Mouse (Mus musculus) kidney, embryonic 16.5 days (tissue): ENCODE measurements around the gene Sufu. TPM values are rescaled to one million over a fixed set of nuclear protein-coding genes. Genes with fewer than 3 reads are reported as not detected.

Experiments used
- ATAC-seq: fragments of 200-750 bp; cut with Nextera tagmentation; 2 replicates; pipeline ENCODE4 v1.8.0; 2017; ENCODE audit warnings: moderate TSS enrichment; ENCODE audit not compliant: low FRiP score, low TSS enrichment
- H3K27ac ChIP-seq: fragments of 300-500 bp; sonication (generic); 2 replicates; pipeline ENCODE4 v1.5.1; 2014; ENCODE audit warnings: low read length
- H3K27me3 ChIP-seq: fragments of 300-500 bp; sonication (generic); 2 replicates; pipeline ENCODE4 v1.6.1; 2014; ENCODE audit warnings: low read length, control low read depth, mixed read lengths; ENCODE audit not compliant: insufficient read depth
- H3K36me3 ChIP-seq: fragments of 300-500 bp; sonication (generic); 2 replicates; pipeline ENCODE4 v1.6.1; 2014; ENCODE audit warnings: low read length, control low read depth, mixed read lengths; ENCODE audit not compliant: insufficient read depth
- H3K4me1 ChIP-seq: fragments of 300-500 bp; sonication (generic); 2 replicates; pipeline ENCODE4 v1.6.1; 2014; ENCODE audit warnings: low read length, control low read depth, mixed read lengths; ENCODE audit not compliant: insufficient read depth
- H3K4me2 ChIP-seq: fragments of 300-500 bp; sonication (generic); replicated peaks from 2 replicates; pipeline ENCODE4 v1.6.1; 2014; ENCODE audit warnings: low read depth, low read length
- H3K4me3 ChIP-seq: fragments of 300-500 bp; sonication (generic); 2 replicates; pipeline ENCODE4 v1.5.1; 2014; ENCODE audit warnings: mild to moderate bottlenecking, low read length
- H3K9ac ChIP-seq: fragments of 300-500 bp; sonication (generic); replicated peaks from 2 replicates; pipeline ENCODE4 v1.6.1; 2014; ENCODE audit warnings: low read length
- H3K9me3 ChIP-seq: fragments of 300-500 bp; sonication (generic); 2 replicates; pipeline ENCODE4 v1.6.1; 2016; ENCODE audit warnings: low read length, control low read depth
- WGBS: fragments of 180-500 bp; shearing (Covaris S2); extraction: QIAGEN DNeasy Blood & Tissue Kit; methylation state at CpG from one replicate; pipeline ENCODE4 v1.1.7; 2014; 5-methylcytosine and 5-hydroxymethylcytosine counted together
- polyA plus RNA-seq: library from polyadenylated mRNA; unstranded; fragments of >200 nt; fragmentation: Nextera tagmentation; extraction: Ambion mirVana; gene quantifications from 2 replicates; pipeline ENCODE4 v1.2.1, GENCODE M21; 2015

Gene Sufu
- polyA plus RNA-seq, 1 experiment from 2014 or later, result 50.7 TPM

GRCm38 (mm10) chr19:46389872-46390271 is 6.8 kb upstream of the Sufu start:
- H3K4me3 ChIP-seq, result no peak overlapping the region
- 83% methylated on average over 5 of the region's 5 CpGs for WGBS
- no peaks in the 10 kb centered on the region for H3K27me3 ChIP-seq
- H3K9ac ChIP-seq, result no peak overlapping the region
- H3K36me3 ChIP-seq, result peaks cover 20% of the 10 kb centered on the region; the same call in 1 of the 2 replicates
- H3K4me1 ChIP-seq, result peaks cover 13% of the 10 kb centered on the region
- H3K27ac ChIP-seq, result no peak overlapping the region
- no peaks in the 10 kb centered on the region for H3K9me3 ChIP-seq
- no peak overlapping the region for H3K4me2 ChIP-seq
- ATAC-seq, result no peak

- no peak for ATAC-seq
- 25% methylated on average over 4 of the region's 4 CpGs for WGBS
Observed at GRCm38 (mm10) chr19:46392018-46392417, 4.7 kb upstream of the Sufu start.

GRCm38 (mm10) chr19:46394712-46395108 is 2.0 kb upstream of the Sufu start:
- Histone ChIP-seq H3K4me1 (peaks cover 38% of the 10 kb centered on the region), H3K27ac (no peak overlapping the region), H3K36me3 (no peaks in the 10 kb centered on the region), H3K9ac (peak overlapping the region; percentile 52), H3K27me3 (no peaks in the 10 kb centered on the region), H3K4me3 (peak overlapping the region; percentile 96), H3K4me2 (peak overlapping the region; percentile 70), H3K9me3 (no peaks in the 10 kb centered on the region)
- ATAC-seq, result no peak
- 3% methylated on average over 10 of the region's 10 CpGs for WGBS

More at GRCm38 (mm10) chr19:46392018-46392417, 4.7 kb upstream of the Sufu start:
- no peak overlapping the region for H3K27ac ChIP-seq
- no peak overlapping the region for H3K9ac ChIP-seq
- no peak overlapping the region for H3K4me2 ChIP-seq
- peaks cover 18% of the 10 kb centered on the region for H3K4me1 ChIP-seq
- no peaks in the 10 kb centered on the region for H3K9me3 ChIP-seq
- H3K36me3 ChIP-seq, result peaks cover 9% of the 10 kb centered on the region; the same call in 1 of the 2 replicates
- no peak overlapping the region for H3K4me3 ChIP-seq
- no peaks in the 10 kb centered on the region for H3K27me3 ChIP-seq

DNA sequence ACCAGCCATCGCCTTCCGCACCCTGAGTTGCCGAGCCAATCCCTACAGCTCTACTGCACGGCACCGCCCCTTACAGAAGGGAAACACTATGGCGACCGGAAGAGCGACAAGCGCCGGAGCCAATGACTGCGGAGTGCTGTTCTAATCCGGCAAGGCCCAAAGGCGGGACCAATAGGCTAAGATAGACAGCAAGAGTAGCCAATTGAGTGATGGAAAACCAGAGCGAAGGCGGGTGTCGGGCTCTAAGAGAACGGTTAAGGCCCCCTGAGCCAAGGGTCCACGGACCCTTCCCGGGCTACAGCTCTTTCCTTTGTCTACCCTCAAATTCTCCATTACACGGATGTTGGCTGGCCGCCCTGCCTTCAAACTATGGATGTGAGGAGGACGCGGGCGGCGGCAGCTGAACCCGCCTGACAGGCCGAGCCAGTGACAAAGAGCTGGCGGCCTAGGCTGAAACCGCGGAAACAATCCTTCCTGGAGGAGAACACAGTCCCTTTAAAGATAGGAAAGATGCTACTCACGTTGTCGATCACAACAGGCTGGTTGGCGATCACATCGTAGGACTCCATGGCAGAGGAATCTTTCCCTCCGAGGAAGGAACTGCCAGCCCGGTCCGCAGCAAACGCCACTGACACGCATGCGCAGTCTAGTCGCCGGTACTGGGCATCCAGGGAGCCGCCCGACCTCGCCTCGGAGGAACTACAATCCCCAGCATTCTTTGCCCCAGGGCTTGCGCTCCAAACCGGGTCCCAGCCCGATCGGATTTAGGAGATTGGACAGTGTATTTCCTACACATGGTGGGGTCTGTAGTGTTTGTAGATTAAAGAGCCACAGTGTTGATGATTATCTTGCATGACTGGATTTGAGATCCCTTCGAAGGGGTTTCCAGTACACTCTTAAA is 1.3 kb upstream of the Sufu start, which contains the start of gene Actr1a:
TSS of gene Actr1a (minus strand) at position 640 of the 901 bp plus-strand sequence.
- ATAC-seq, result peak; percentile 95
- H3K27me3 ChIP-seq, result no peaks in the 10 kb centered on the region
- under 1% methylated on average over 51 of the region's 51 CpGs for WGBS
- H3K9me3 ChIP-seq, result no peaks in the 10 kb centered on the region
- H3K36me3 ChIP-seq, result no peaks in the 10 kb centered on the region
- H3K27ac ChIP-seq, result peak within 1 kb of the TSS; percentile 65
- peaks cover 44% of the 10 kb centered on the region for H3K4me1 ChIP-seq
- H3K4me3 ChIP-seq, result peak within 1 kb of the TSS; percentile 96
- peak within 1 kb of the TSS; percentile 87 for H3K9ac ChIP-seq
- peak within 1 kb of the TSS; percentile 70 for H3K4me2 ChIP-seq

- peak overlapping the region; percentile 87 for H3K9ac ChIP-seq
- H3K27me3 ChIP-seq, result no peaks in the 10 kb centered on the region
- WGBS, result 12% methylated on average over 8 of the region's 8 CpGs
- no peaks in the 10 kb centered on the region for H3K9me3 ChIP-seq
- H3K36me3 ChIP-seq, result peaks cover 2% of the 10 kb centered on the region; the same call in 1 of the 2 replicates
- H3K4me2 ChIP-seq, result peak overlapping the region; percentile 57
- H3K27ac ChIP-seq, result peak overlapping the region; percentile 63; the same call in 1 of the 2 replicates
- H3K4me1 ChIP-seq, result peaks cover 45% of the 10 kb centered on the region
- ATAC-seq, result no peak
- H3K4me3 ChIP-seq, result peak overlapping the region; percentile 96
Observed at GRCm38 (mm10) chr19:46396109-46396508, 587 bp upstream of the Sufu start.

GRCm38 (mm10) chr19:46397436-46398001 is 823 bp downstream of the Sufu start:
- WGBS, result under 1% methylated on average over 19 of the region's 19 CpGs
- Histone ChIP-seq H3K9ac (peak overlapping the region; percentile 77), H3K4me3 (peak overlapping the region; percentile 67), H3K27me3 (no peaks in the 10 kb centered on the region), H3K4me2 (peak overlapping the region; percentile 71), H3K4me1 (peaks cover 41% of the 10 kb centered on the region), H3K36me3 (peaks cover 8% of the 10 kb centered on the region; the same call in 1 of the 2 replicates), H3K9me3 (no peaks in the 10 kb centered on the region), H3K27ac (peak overlapping the region; percentile 81)
- ATAC-seq, result no peak

- Histone ChIP-seq H3K4me3 (peak overlapping the region; percentile 67), H3K4me2 (peak overlapping the region; percentile 71), H3K4me1 (peaks cover 42% of the 10 kb centered on the region), H3K9ac (peak overlapping the region; percentile 77), H3K27me3 (no peaks in the 10 kb centered on the region), H3K27ac (no peak overlapping the region), H3K36me3 (peaks cover 14% of the 10 kb centered on the region), H3K9me3 (no peaks in the 10 kb centered on the region)
- 40% methylated on average over 3 of the region's 3 CpGs for WGBS
- ATAC-seq, result no peak
Observed at GRCm38 (mm10) chr19:46398401-46398800, 1.7 kb downstream of the Sufu start.

DNA sequence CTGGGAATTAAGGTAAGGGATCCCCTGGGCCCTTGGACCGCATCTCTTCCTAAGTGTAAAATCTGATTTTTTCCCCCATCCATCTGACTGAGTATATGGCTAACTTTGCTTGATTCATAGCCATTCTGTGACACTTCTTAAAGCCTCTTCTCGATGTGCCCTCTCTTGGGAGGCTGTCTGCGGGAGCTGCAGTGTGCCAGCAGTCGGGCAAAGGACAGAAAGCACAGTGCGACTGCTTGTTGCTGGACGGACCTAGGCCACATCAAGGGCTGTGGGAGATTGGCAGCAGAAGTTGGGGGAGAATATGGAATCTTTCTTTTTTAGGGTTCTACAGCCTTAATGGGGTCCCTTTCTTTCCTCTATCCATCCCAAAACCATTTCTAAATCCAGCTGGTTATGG is 2.7 kb downstream of the Sufu start:
- H3K4me2 ChIP-seq, result peak overlapping the region; percentile 21; the same call in 1 of the 2 replicates
- no peak for ATAC-seq
- H3K27ac ChIP-seq, result no peak overlapping the region
- H3K36me3 ChIP-seq, result peaks cover 19% of the 10 kb centered on the region
- H3K9me3 ChIP-seq, result no peaks in the 10 kb centered on the region
- 74% methylated on average over 6 of the region's 6 CpGs for WGBS
- no peaks in the 10 kb centered on the region for H3K27me3 ChIP-seq
- peak overlapping the region; percentile 24; the same call in 1 of the 2 replicates for H3K9ac ChIP-seq
- peaks cover 42% of the 10 kb centered on the region for H3K4me1 ChIP-seq
- H3K4me3 ChIP-seq, result 0 out of 2 replicates have a peak overlapping the region, but pooled peaks have one; percentile 67

DNA sequence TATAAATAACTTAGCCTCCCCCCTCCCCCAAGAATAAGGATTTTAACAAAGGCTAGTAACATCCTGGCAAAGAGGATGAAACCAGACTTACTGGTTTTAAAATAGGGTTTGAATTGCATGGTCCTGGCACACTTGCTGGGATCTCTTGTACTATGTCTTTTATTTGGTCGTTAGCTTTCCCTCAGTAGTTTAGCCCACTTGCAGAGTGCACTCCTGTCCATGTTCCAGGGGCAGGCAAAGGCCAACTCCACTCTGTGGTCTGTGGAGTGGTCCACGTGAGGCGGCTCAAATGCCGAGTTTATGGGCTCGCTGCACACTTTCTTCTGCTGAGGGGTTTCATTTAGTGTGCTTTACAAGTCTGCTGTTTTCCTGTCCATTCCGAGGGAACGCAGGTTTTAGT is 3.2 kb downstream of the Sufu start:
- Histone ChIP-seq H3K4me3 (no peak overlapping the region), H3K36me3 (peaks cover 20% of the 10 kb centered on the region), H3K27me3 (no peaks in the 10 kb centered on the region), H3K9me3 (no peaks in the 10 kb centered on the region), H3K27ac (0 out of 2 replicates have a peak overlapping the region, but pooled peaks have one; percentile 10), H3K4me1 (peaks cover 39% of the 10 kb centered on the region), H3K9ac (0 out of 2 replicates have a peak overlapping the region, but pooled peaks have one; percentile 26), H3K4me2 (peak overlapping the region; percentile 12; the same call in 1 of the 2 replicates)
- WGBS, result 54% methylated on average over 7 of the region's 7 CpGs
- ATAC-seq, result no peak
